In the genomic region with DNA sequence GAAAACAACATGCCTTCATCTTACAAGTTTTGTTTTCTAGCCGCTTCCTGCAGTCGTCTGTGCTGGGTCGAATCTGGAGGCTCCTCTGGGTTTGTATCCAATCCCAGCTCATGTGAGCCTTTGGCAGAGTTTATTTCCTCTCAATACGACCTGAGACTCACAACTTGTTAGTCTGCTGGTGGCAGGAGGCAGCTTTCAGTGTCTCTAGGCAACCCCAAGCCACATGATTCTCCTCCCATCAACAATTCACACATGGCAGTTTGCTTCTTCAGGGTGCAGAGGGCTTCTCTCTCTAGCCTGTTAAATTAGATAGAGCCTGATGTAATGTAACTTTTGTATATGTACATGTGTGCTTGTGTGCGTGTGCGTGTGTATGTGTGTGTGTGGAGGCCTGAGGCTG, we compare ENCODE assay signal across 17 mouse cellular contexts.
"Had no signal": no experiment of that assay in that cellular context is flagged by ENCODE, and none has a peak within 500 bp of the region (broad histone marks: within the 10 kb centered on the region; RNA-seq: fewer than 3 reads in every experiment).

No protein-coding gene starts in this region.

- DNase-seq: kidney, adult 2 months; kidney, postnatal 14 days; lung, embryonic 14.5 days; lung, postnatal 10 days; lung, postnatal 4 days; right cerebral cortex, postnatal 14 days; thymus, adult 2 months; thymus, postnatal 25 days had no signal

- H3K4me3 ChIP-seq: kidney, embryonic 15.5 days; left cerebral cortex, adult 2 months; limb, embryonic 15.5 days; liver, embryonic 12.5 days; myocyte; neural tube, embryonic 12.5 days; stomach, embryonic 15.5 days had no signal

- H3K9ac ChIP-seq: kidney, embryonic 15.5 days; limb, embryonic 15.5 days; liver, embryonic 12.5 days; lung, embryonic 14.5 days; neural tube, embryonic 12.5 days; stomach, embryonic 15.5 days had no signal

- H3K4me2 ChIP-seq: kidney, embryonic 15.5 days; limb, embryonic 15.5 days; liver, embryonic 12.5 days; lung, embryonic 14.5 days; midbrain, embryonic 11.5 days; neural tube, embryonic 12.5 days; stomach, embryonic 15.5 days had no signal

- H3K27ac ChIP-seq: kidney, embryonic 15.5 days; left cerebral cortex, adult 2 months; limb, embryonic 15.5 days; liver, embryonic 12.5 days; neural tube, embryonic 12.5 days; stomach, embryonic 15.5 days had no signal

- H3K4me1 ChIP-seq: kidney, embryonic 15.5 days; limb, embryonic 15.5 days; liver, embryonic 12.5 days; neural tube, embryonic 12.5 days; stomach, embryonic 15.5 days had no signal

- H3K27me3 ChIP-seq: kidney, embryonic 15.5 days; limb, embryonic 15.5 days; liver, embryonic 12.5 days; neural tube, embryonic 12.5 days; stomach, embryonic 15.5 days had no signal

- ATAC-seq: intestine, embryonic 16.5 days; liver, embryonic 12.5 days had no signal

- H3K9me3 ChIP-seq: kidney, embryonic 15.5 days; limb, embryonic 15.5 days; liver, embryonic 12.5 days; neural tube, embryonic 12.5 days; stomach, embryonic 15.5 days had no signal

- H3K36me3 ChIP-seq: kidney, embryonic 15.5 days; limb, embryonic 15.5 days; liver, embryonic 12.5 days; neural tube, embryonic 12.5 days; stomach, embryonic 15.5 days had no signal
